Mouse (Mus musculus) left cerebral cortex, adult 11 months (tissue): ENCODE data around the gene Topbp1.
"Not testable (repeated sequence)": the region's sequence is repeated elsewhere in the genome, so short reads cannot be mapped to it uniquely, and the experiment has no call there.

ENCODE experiments used
- DNase-seq: peaks from one replicate; pipeline ENCODE4 v3.0.0; 2022; ENCODE audit warnings: low spot score

The Topbp1 gene

DNA sequence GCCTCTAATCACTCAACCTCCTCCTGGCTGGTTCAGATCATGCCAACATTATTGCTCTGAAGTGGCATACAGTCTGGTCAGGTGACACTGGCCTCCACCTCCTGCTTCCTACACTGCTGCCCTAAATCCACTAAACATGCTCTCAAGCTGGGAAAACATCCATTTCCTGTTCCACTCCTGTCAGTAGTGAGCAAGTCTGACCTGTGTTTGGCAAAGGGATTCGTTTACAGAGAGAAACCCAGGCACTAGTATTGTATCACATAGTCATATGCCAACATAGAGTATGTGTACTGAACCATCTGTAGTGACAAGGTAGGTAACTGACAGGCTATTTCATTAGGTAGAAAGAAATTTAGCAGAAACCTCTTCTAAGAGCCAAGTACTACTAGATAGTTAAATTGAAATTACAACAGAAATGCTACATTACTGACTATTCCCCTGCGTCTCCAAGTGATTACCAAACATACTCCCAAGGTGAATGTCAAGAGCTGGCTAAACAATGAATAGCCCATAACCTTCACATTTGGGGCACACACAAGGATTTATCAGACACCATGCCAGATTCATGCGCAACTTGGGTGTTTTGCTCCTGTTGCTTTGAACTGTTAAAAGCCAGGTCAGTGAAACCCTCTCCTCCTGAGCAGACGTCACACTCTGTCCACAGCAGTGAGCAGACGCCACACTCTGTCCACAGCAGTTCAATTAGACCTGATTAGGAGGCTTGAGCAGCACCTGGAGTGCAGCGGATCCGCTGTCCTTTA, 48.7 kb downstream of the Topbp1 start:
- DNase-seq, result not testable (repeated sequence)

DNA sequence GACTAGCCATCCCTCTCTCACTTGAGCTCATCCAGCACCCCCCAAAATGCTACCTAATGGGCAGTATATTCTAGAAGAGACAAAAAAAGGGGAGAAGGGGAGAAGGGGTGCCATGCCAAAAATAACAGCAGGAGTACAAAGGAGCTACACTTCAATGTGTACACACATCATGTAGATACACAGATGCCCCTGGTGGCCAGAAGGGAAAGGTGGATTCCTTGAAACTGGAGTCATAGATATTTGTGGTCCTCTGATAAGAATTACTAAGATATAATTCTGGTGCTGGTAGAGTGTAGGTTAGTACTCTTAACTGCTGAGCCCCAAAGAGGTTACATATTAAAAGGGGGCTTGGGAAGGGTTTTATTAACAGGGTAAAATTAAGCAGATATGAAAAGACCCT, 52.9 kb downstream of the Topbp1 start:
- no peak for DNase-seq

DNA sequence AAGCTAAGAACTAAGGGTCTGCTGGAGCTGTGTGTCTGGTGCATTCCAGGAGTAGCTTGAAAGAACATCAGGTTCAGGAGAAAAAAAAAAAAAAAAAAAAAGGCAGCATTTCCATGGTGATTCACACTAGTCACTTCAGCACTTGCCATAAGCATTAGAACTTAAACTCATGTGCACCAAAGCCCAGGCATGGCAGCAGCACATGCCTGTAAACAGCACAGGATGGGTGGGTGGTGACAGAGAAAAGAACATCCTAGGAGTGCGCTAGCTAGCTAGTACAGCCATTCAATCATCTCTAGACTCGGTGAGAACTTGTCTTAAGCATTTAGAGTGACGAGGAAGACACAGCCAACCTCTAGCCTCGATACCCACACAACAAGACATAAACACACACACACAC, 53.5 kb downstream of the Topbp1 start:
- no peak for DNase-seq

DNA sequence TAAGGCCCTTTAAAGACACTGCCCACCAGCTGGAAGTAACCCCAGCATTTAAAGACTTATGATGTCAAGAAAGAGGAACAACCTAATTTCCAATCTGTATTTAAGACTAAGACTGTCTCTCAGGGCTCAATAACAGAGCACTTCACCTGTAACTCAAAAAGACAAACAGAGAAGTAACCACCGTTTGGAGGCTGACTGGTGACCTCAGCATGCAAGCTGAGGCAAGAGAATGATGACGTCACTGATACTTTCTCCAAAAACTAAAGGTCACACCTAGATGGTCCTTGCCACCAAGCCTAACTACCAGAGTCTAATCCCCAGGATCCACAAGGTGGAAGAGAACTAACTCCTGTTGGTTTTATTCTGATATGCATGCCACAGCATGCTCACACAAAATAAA, 55.6 kb downstream of the Topbp1 start:
- DNase-seq, result no peak

DNA sequence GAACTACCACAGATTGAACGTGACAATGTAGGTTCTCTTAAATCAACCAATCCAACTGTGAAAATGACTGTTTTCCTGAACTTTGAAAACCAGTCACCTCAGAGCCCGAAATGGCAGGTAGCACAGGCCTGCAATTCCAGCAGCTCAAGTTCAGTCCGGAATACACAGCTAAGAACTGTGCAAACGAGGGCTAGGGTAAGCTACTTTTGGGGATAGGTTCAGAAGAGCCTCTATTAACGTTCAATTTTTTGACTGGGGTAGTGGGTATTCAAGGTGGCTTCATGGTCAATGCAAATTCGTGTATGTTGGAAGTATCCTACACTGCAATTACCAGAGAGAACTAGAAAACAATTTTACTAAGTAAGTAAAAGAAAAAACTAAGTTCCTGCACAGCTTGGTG, 58.1 kb downstream of the Topbp1 start:
- no peak for DNase-seq

DNA sequence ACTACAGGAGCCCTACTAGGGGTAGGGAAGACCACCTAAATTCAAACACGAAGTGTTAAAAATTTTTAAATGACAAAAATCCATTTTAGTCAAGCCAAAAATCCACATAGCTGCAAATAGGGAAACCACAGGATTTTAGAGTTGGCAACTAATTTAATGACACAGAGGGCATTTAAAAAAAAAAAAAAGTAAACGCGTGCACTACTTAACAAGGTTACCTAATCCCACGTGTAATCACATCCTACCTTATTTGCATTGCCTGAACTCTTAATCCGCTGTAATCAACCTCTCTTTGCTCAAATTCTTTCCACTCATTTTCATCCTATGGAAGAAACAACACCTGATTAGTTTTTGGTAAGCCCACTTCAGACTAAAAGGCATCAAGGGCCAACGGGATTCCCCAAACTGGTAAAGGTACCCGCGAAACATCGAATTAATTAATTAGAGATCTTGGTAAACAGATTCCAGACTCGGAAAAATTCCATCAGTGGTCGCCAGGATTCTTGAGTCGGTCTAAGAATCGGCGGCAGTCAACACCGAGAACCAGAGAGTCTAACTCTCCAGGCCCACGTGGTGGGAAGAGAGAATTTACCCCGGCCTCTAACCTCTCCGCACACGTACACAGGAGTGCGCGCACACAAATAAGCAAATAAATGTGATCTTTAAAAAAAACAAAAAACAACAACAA, 58.9 kb downstream of the Topbp1 start:
- no peak for DNase-seq

DNA sequence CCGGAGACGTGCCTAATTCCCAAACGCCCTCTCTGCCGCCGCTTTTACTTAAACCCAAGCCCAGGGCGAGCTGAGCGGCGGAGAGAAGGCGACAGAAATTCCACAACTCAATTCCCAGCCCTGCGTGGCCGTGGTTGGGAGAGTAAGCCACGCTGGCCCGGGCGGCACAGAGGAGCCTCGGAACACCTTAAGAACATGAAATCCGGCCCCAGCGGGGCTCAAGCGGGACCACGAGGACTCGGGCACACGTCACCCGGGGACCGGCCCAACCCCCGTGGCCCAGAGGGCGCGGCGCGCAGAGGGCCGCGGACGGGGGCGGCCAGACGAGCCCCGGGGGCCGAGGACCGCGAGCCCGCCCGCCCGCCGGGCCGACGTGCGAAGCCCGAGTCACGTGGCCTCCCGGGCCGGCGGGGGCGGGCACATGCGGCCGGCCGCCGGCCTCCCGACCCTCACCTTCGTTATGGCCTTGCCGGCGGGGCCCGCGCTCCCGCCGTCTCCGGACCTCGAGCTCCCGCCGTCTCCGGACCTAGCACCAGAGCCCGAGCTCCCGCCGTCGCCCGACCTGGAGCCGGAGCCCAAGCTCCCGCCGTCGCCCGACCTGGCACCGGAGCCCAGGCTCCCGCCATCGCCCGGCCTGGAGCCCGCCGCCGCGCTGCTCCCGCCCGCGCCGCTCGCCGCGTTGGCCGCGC, 59.7 kb downstream of the Topbp1 start:
- DNase-seq, result peak; percentile 33

DNA sequence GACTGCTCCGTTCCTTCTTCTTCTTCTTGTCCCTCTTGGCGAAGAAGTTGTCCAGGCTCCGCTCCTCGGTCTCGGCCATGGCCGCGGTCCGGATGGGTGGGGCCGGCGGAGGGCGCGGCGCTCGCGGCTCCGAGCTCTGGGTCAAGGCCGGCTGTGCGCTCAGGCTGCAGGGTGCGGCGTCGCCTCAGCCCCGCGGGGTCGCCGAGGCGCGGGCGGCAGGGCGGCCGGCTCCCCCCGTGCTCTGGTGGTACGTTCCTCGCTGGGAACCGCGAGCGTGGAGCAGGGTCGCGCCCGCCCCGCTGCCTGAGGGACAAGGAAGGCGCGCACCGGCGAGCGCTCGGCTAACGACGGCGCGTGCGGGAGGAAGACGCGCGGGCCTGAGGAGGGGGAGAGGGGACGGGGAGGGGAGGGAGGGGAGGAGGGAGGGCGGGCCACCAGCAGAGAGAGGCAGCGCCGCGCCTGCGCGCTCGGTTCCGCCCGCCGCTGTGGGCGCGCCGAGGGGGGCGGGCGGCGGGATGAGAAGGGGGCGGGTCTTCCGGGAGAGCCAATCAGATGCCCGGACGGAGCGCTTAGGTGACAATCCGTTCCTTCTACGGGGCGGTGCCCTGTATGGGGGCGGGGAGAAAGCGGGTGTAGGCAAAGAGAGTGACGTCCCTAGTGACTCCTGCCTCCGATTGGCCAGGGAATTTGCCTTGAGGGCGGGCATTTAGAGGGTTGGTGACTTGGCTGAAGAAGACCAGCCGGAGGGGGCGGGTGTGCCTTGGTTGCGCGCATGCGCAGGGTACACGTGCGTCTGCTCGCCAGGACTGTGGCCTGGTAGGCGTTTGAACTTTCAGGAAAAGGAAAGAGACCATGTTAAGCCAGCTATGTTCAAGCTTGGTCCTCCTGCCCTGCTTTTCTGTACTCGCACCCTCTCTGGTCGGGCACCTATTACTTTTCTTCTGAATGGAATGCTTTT, 60.6 kb downstream of the Topbp1 start, which contains the start of gene Cdv3:
Cdv3 (minus strand) TSS at position 551 of the 958 bp plus-strand sequence.
- DNase-seq, result peak; percentile 100

DNA sequence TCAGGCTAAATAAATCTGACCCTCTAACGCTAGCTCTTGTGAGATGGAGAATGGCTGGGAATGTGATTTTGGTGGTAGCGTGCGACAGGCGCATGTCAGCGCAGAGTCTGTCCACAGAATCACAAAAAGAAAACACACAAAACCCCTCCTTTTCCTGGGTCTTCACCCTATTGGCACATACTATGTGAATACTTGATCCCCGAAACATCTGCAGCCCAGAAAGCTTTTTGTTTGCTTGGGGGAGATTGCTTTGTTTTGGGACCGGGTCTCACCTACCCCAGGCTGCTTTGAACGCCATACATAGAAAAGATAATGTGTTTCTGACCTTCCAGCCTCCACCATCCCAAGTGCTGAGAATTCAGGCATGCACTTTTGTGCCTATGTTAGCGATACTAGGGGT, 61.3 kb downstream of the Topbp1 start:
- DNase-seq, result no peak

DNA sequence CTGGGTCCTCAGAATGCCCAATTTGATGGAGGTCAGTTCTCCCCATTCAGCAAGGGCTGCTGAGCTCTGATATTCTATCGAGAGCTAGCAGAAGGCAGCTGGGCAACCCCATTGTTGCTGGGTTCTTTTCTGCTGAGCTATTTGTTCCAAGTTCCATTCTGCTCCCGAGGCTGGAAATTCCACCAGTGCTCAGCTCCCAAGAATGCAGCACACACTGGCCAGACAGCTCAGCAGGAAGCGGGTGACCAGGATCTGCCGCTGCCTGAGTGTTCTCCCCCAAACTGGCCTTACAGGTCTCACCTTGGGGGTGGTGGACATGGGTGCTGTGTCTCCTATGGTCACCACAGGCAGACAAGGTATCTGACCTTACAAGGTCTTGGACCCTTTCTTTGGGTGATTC, 64.9 kb downstream of the Topbp1 start:
- no peak for DNase-seq

DNA sequence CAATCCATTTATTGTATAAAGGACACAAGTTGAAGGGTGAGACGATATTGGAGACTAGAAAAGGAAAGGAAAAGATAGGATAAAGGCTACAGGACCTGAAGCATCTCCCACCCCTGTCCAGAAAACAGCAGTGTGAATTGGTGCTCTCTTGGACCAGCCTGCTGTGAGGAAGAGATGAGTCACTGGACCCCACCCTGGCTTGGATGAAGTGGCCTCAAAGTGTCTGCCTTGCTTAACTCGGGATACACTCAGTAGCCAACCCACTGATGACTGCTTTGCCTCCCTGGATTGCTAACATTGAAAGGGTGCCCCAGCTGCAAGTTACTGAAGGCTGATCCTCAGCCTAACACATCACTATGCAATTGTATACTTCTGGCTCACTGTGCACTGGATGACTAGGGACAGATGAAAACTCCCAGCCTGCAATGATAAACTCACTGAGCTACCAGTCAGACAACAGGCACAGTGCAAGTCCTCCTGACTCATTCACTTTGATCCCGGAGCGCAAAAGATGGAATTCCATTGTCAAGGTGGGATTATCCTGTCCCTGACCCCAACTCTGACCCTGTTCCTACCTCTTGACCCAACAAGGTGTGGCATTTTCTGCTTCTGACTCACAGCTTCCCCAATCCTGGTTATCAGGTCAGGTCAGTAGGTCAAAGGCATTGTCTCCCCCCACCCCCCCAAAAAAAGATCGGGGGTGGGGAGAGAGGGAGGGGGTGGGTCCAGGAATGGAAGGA, 67.4 kb downstream of the Topbp1 start:
- DNase-seq, result no peak

DNA sequence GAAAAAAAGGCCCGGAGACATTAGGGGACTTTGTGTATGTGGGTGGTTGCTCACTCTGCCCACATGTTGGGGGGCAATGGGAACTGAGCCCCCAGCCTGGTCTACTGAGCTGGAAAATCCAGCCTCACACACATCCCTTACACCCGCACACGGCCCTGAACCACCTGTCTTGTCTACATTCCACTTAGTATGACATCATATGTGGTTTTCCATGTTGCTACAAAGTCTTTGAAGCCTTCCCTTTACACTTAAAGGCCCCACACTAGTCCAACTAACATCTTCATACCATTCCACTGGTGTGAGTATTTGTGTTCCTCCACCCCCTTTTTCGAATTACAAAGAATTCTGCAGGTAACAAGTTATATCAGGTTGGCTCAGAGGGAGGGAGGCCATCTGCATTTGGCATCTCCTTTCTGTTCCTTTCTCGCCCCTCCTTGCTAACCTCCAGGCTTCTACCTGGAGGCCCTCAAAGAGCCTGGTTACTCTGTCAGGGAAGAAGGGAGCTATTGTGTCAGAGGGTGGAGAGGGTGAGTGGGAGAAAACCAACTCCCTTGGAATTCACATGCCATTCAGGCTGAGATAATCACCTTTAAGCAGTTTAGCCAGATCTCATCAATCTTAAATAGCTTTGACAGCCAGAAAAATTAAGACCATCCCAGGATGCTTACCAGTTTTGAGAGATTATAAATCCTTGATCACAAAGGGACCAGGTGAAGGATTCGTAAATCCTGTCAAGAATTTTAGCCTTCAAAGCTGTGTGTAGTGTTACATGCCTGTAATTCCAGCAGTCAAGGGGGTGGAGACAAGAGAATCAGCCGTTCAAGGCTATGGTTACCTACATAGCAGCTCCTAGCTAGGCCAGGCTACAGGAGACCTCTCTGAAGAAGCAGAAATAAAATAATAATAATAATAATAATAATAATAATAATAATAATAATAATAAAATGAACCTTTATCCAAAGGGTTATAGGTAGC, 71.6 kb downstream of the Topbp1 start:
- no peak for DNase-seq

DNA sequence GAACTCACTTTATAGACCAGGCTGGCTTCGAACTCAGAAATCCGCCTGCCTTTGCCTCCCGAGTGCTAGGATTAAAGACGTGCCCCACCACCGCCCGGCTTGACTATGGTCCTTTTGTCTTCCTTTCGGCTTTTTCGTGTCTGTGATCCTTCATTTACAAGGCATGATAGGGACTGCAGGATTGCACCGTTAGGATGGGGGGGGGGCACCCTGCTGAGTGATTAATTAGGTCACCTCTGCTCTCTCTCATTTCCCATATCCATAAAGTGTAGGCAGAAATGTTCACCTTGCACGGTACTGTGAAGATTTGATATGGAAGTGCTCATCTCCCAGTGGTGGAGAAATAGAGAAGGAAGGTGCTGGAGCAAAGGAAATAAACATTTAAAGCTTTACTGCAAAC, 73.7 kb downstream of the Topbp1 start:
- DNase-seq, result no peak

DNA sequence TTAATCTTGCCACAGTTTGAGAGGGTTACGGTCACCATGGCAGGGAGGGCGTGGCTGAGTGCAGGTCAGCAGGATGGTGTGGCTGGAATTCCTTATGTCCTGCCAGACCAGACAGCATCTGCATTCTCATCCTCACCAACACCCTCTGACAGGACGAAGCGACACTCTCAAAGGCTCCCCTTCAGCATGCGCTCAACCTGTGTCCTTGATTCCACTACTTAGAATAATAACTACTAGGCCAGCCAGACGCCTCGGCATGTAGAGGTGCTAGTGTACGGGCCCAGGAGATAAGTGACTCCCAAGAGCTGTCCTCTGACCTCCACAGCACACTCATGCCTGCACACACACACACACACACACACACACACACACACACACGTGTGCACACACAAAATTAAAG, 74.2 kb downstream of the Topbp1 start:
- no peak for DNase-seq

DNA sequence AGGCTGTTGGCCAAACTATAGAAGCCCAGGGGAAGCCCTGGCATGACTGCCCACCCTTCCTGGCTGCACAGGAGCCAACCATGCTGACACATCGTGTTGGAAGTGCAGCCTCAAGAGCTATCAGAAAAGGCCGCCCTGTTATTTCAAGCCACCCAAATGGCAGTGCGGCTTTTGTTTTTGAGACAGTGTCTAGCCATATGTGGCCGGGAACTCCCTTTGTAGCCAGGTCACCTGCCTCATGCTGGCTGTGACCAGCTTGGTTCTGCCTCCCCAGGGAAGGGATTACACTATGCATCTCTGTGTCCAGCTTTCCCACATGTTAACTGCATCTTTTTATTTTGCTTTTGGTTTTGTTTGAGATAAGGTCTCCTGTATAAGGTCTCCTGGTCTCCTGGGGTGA, 75.6 kb downstream of the Topbp1 start:
- DNase-seq, result no peak

DNA sequence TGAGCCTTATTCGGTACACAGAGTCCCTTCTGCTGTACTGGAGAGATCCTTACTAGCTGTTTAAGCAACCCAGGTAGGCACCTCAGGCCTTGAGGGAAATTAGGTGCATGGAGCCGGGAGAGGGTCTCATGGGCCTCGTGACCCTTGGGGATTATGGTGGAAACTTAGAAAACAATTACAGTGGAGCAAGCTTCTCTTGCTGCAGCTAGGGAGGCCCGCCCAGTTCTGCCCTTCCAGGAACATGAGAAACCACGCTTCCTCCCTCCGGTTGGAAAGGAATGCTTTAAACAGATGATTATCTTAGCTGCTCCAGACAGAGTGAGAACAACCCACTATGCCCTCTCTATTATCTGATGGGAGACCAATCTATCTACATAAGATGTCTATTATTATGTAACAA, 78.0 kb downstream of the Topbp1 start:
- no peak for DNase-seq

DNA sequence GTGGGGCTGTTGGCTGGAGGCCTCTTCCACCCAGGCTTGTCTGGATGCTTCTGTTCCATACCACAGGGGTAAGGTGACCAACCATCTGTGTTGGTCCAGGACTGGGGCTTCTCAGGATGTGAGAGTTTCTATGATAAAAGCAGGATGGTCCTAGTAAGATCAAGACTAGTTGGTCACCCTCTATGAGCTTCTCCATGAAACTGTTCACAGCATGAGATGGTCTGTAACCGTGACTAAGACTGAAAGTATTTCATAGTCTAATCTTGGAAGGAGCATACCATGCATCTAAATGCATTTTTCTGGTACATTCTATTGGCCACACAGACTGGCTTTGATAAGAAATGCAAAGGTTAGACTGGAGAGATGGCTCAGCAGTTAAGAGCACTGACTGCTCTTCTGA, 78.6 kb downstream of the Topbp1 start:
- DNase-seq, result no peak

DNA sequence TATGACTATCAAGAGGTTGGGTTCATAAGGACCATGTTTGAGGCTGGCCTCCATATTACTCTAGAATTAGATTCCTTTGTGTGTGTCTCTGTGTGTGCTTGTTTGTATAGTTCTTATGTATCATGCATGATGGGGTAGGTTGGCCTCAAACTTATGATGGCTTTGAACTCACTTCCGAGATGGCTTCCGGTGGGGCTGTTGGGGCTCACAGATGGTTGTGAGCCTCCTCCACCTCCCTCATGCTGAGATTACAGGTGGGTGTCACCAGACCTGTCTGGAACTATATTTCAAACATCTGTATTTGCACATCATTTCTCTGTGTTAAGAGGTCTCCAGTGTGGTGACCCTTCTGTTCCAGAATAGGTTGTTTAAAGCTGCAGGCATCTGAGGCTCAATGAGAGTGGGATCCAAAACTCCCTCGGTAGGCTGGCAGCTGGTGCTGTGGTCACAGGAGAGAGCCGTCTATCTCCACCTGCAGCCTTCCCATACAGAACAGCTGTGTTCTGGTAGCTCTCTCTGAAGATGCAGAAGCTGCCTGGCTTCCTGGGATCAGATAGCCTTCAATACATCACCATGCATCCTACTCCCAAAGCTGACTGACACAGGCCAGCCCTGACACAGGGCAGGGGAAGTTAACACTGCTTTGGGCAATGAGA, 79.3 kb downstream of the Topbp1 start:
- no peak for DNase-seq

DNA sequence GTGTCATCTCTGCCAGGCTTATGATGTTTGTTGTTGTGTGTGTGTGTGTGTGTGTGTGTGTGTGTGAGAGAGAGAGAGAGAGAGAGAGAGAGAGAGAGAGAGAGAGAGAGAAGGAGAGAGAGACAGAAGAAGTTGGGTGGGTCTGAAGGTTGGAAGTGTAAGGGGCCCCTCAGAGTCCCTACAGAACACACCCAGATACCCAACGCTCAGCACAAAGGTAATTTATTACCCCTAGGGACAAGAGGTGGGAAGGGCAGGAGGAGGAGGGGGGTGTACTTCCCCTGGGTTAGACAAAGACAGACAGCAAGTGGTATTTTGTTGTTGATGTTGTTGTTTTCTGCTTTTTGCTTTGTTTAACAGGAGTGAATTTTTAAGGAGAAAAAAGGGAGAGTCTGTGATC, 80.6 kb downstream of the Topbp1 start:
- no peak for DNase-seq

DNA sequence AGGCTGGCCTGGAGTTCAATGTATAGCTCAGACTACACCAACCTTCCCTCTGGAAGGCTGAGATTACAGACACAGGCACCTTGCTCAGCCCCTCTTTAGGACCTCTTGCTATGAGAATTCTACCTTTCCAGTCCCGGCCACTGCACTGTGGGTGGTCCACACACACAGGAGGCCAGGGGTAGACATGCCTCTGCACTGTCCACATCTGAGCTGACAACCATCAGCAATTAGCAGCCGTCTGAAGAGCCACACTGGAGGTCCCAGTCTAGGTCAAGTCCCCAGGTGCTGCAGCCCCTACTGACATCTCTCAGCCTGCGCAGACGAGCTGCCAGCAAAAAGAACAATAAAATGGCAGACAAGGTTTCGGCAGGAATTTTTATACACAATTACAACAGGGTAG, 81.6 kb downstream of the Topbp1 start:
- DNase-seq, result no peak
